Mouse (Mus musculus) mouse trophoblast stem cell (cell line): Measurements from ENCODE around the gene Desi1.

Source experiments
- in situ Hi-C, 2 experiments: fragments of 300-500 bp; cut with MseI, MboI; formaldehyde crosslinking; loops; 2 replicates in 1 of 2; 3 replicates in 1 of 2; pipeline ENCODE4 v1.15.1; 2025

The Desi1 gene

GRCm38 (mm10) chr15:82033762-82034161 lies at the start of gene Desi1:
Desi1 (minus strand) TSS chr15:82033862.
- in situ Hi-C loops, result no loop called here

DNA sequence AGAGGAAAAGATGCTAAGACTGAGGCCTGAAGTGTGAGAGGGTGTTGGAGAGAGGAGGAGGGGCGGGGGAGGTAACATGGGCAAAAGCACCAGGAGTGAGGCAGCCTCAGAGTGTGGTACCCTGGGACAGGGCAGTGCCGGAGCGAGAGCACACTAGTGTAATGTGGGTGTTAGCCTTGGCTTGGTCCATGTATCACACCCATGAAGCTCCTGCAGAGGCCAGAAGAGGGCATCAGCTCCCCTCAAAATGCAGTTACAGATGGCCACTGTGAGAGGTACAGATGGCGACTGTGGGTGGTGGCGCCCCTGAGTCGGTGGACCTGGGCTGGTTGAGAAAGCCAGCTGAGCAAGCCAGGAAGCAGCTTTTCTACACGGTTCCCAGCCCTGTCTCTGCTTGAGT lies 47.5 kb upstream of the Desi1 start:
- in situ Hi-C loops, result no loop called here

DNA sequence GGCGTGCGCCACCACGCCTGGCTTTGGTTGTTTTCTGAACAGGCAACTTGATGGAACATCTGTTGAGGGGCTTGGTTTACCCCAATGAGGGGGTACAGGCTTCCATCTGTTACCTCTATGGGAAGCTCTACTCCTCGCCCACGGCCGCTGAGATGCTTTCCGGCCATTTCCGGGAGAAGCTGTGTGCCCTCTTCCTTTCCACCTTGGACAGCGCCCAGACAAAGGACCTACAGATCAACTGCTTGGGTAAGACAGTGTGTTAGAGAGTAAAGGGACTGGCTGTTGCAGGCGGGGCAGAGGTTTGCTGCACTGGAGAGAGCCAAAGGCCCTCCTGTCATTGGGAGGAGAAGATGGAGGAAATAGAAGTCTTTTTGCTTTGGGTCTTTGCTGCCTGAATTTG lies 46.2 kb upstream of the Desi1 start:
- in situ Hi-C loops, result no loop called here

DNA sequence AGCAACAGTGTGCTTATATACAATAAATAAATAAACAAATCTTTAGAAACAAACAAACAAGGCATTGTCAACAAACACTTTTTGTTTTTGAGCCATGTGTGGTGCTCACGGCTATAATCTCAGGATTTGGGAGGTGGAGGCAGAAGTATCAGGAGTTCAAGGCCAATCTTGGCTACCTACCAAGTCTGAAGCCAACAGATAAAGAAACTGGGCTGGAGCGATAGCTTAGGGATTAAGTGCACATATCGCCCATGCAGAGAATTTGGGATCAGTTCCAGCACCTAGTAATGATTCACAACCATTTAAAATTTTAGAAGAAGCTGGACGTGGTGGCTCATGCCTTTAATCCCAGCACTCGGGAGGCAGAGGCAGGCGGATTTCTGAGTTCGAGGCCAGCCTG lies 39.8 kb upstream of the Desi1 start:
- in situ Hi-C loops, result no loop called here

GRCm38 (mm10) chr15:82071816-82072469 lies 38.3 kb upstream of the Desi1 start:
- in situ Hi-C loops, result no loop called here

- in situ Hi-C loops, result loop anchor here (5.0 to 10.0 kb wide), 2 partner anchors 37 to 165 kb away; no protein-coding TSS in a partner anchor
Measured at GRCm38 (mm10) chr15:82069898-82070297, 36.2 kb upstream of the Desi1 start, which contains the start of gene Mei1. Mei1 (plus strand) TSS chr15:82069996.

- in situ Hi-C loops, result loop anchor here (5.0 to 10.0 kb wide), 2 partner anchors 42 to 169 kb away; no protein-coding TSS in a partner anchor
Measured at GRCm38 (mm10) chr15:82065511-82065910, 31.8 kb upstream of the Desi1 start.

GRCm38 (mm10) chr15:82063909-82064308 lies 30.2 kb upstream of the Desi1 start:
- in situ Hi-C loops, result loop anchor here (5.0 to 10.0 kb wide), 2 partner anchors 48 to 171 kb away; no protein-coding TSS in a partner anchor

DNA sequence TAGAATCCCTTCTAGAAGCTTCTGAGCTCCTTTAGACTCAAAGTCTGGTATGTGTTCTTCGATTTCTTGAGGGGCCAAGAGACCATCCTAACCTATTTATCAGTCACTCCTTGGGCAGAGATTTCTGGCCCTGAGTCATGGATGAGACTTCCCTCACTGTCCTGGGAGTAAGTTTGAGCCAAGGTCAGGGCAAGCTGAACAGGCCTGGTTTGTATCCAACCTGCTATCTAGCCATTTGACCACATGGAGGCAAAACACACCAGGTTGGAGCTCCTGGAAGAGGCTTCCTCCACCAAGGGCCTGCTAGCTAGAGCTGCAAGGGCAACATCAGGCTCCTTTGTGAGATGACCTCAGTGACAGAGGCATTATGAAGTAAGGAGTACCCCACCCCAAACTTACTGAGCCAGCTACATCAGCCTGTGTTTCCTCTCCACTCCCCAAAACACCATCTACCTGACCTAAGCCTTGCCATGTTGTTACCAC lies 25.1 kb upstream of the Desi1 start, which contains the start of gene 4930407I10Rik:
Gene 4930407I10Rik, plus strand, starts transcription at position 433 of the 483 bp plus-strand sequence.
- in situ Hi-C loops, result no loop called here

DNA sequence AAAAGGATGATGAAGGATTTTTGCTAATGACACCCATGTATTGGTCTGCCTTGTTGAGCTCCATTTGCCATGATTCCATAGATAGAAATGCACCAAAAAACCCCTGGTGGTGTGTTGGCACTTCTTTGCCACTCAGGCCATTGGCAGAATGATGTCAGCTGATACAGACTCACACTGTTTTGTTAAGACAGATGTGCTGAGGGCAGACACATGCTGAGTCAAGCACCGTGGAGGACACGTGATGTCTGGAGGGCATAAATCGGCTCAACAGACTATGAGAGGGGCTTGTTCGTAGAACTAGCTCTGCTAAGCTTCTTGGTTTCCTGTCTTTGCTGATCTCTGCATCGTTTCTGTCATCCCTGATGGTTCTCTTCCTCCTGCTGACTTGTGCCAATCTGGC lies 18.9 kb upstream of the Desi1 start:
- in situ Hi-C loops, result no loop called here

- in situ Hi-C loops, result no loop called here
Measured at GRCm38 (mm10) chr15:82047080-82047883, 13.6 kb upstream of the Desi1 start, which contains the start of gene Snu13. Snu13 (minus strand) TSS chr15:82047598.

GRCm38 (mm10) chr15:82046246-82046891 lies 12.7 kb upstream of the Desi1 start:
- in situ Hi-C loops, result no loop called here

- in situ Hi-C loops, result no loop called here
Measured at GRCm38 (mm10) chr15:82044166-82044784, 10.6 kb upstream of the Desi1 start.

GRCm38 (mm10) chr15:82040650-82041049 lies 7.0 kb upstream of the Desi1 start:
- in situ Hi-C loops, result no loop called here

DNA sequence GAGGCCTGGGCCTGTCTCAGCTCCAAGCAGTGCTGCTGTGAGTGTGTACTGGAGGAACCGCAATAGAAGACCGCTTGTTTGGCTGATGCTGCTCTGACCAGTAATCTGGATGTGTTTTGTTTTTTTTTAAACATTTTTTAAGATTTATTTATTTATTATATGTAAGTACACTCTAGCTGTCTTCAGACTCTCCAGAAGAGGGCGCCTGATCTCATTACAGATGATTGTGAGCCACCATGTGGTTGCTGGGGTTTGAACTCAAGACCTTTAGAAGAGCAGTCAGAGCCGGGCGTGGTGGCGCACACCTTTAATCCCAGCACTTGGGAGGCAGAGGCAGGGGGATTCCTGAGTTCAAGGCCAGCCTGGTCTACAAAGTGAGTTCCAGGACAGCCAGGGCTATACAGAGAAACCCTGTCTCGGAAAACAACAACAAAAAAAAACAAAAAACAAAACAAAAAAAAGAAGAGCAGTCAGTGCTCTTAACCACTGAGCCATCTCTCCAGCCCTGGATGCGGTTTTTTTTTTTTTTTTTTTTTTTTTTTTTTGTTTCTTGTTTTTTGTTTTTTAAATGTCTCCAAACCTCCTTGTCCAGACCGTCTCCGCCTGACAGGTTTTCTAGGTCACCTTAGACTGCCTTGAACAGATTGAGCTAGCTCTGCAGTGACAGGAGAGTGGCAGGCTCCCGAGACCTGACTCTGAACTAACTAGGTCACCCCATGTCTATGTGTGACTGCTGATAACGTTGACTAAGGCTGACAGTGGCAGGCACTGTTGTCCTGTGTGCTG lies 2.4 kb upstream of the Desi1 start:
- in situ Hi-C loops, result no loop called here

DNA sequence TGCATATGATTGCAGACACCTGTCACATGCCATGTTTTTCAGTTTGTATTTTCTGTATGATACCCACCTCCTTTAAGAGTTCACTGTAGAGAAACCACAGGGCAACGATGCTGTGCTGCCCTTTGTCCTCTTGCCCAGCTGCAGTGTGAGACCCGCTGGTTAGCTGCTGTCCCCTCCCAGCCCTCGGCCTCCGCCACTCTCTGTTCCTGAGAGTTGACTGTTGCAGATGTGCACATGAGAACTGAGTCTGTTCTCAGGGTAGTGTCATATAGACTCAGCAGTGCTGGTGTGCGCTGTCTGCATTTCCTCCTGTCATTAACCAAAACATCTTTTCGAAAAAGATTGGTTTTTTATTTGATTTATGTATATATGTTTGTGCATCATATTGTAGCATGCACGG lies 1.3 kb downstream of the Desi1 start:
- in situ Hi-C loops, result no loop called here

DNA sequence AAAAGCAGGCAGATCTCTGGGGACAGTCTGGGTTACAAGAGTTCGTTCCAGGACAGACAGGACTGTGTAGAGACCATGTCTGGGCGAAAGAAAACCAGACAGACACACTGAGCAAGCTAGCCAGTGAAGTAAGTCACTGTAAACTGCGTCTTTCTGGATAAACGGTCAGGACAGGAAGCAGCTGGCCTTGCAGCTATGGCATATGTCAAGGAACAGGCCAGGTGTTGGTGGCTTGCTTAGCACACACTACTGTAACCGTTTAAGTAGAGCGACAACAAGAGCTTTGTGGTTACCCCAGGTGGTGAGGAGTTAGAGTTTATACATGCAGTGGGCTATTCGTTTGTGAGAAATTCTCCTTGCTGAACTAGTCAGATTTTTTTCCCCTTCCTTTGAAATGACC lies 5.9 kb downstream of the Desi1 start:
- in situ Hi-C loops, result no loop called here

GRCm38 (mm10) chr15:82027276-82027675 lies 6.4 kb downstream of the Desi1 start:
- in situ Hi-C loops, result no loop called here

- in situ Hi-C loops, result no loop called here
Measured at GRCm38 (mm10) chr15:82023965-82024635, 9.6 kb downstream of the Desi1 start.

GRCm38 (mm10) chr15:82022535-82023088 lies 11.1 kb downstream of the Desi1 start:
- in situ Hi-C loops, result no loop called here
